Mouse (Mus musculus) bone marrow, adult 2 months (tissue): ENCODE results near the gene Fbln1.

Source experiments
- CTCF ChIP-seq: fragments of 200-500 bp; IDR thresholded peaks from 2 replicates; pipeline ENCODE4 v1.5.1; 2011; ENCODE audit warnings: low read length, control low read depth; ENCODE audit not compliant: control insufficient read depth, insufficient read depth
- POLR2A ChIP-seq: fragments of 200-500 bp; IDR thresholded peaks from 2 replicates; pipeline ENCODE4 v1.6.1; 2011; ENCODE audit warnings: low read depth, mild to moderate bottlenecking, control low read depth, low read length, borderline replicate concordance; ENCODE audit not compliant: control insufficient read depth

DNA sequence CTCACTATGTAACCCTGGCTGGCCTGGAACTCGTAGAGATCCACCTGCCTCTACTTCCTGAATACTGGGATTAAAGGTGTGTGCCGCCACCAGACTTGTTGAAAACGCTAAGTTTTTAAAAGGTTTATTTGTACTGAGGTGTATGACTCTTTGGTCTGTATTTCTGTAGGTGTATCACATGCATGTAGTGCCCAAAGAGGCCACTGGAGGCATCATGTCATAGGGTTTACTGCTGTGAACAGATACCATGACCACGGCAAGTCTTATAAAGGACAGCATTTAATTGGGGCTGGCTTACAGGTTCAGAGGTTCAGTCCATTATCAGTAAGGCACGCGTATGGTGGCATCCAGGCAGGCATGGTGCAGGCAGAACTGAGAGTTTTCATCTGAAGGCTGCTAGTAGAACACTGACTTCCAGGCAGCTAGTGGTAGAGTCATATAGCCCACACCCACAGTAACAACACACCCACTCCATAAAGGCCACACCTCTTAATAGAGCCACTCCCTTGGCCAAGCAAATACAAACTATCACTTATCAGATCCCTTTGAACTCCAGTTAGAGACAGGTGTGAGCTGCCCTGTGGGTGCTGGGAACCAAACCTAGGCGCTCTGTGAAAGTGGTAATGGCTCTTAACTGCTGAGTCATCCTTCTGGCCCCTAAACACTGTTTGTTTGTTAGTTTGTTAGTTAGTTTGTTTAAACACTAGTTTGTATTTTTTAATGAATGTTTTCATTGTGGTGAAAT is 10.5 kb downstream of the Fbln1 start:
- TF ChIP-seq CTCF, result no peak
- TF ChIP-seq POLR2A, result no peak
